Mouse (Mus musculus) adrenal gland, postnatal 25 days (tissue): ENCODE measurements around the gene Reep3. TPM values are rescaled to one million over a fixed set of nuclear protein-coding genes. Genes with fewer than 3 reads are reported as not detected.
"Not testable (repeated sequence)": the region's sequence is repeated elsewhere in the genome, so short reads cannot be mapped to it uniquely, and the experiment has no call there.

ENCODE experiments used
- DNase-seq: peaks from one replicate; pipeline ENCODE4 v3.0.0; 2021; ENCODE audit warnings: mixed read lengths
- long read RNA-seq: library from polyadenylated mRNA; stranded (forward); transcript quantifications from one replicate; pipeline ENCODE4 v2.0.0, GENCODE M21; 2021
- total RNA-seq: library from RNA; stranded (reverse); gene quantifications from 2 replicates; pipeline ENCODE4 v1.2.3, GENCODE M21; 2021

Gene Reep3
- 41.5 and 41.6 TPM in 2 replicates for total RNA-seq
- long read RNA-seq, full-length matches to known transcripts: 32 of 40 reads
- long read RNA-seq, partial matches to known transcripts: 4 of 40 reads
- long read RNA-seq, other reads (novel, unspliced or antisense): 4 of 40 reads

DNA sequence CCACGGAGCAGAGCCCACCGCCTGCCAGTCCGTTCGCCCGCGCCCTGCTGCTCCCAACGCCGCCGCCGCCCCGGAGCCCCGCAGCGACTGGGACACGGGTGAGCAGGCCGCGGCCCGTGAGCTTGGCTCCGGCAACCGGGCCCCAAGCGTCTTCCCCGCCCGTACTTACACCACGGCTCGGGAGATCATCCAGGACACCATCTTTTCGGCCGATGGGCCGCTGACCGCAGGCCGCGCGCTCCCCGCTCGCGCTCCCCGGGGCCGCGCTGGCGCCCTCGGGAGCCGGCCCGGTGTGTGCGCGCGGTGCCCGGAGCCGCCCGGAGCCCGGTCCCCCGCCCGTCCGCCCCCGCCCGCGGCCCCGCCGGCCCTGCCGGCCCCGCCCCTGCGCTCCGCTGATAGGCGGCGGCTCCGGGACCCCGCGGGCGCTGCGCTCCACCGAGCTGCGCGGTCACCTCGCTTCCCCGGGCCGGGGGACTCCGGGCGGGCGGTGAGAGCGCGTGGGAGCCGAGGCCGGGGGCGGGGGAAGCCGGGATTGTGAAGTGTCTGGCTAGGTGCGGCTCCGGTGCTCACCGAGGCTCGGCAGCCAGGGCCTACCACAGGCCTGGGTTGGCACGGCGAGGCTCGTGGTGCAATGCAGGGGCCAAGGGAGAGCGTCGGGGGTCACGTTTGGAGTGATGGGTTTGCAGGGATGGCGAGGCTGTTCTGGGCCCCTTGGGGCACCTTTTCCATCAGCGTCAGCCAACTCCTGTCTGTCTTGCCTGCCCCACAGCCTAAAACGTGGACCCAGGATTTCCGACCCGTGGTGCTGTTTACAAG, at the start of gene Reep3:
Gene Reep3 (minus strand): TSS at position 325 of the 816 bp plus-strand sequence.
- DNase-seq: peak; percentile 82

DNA sequence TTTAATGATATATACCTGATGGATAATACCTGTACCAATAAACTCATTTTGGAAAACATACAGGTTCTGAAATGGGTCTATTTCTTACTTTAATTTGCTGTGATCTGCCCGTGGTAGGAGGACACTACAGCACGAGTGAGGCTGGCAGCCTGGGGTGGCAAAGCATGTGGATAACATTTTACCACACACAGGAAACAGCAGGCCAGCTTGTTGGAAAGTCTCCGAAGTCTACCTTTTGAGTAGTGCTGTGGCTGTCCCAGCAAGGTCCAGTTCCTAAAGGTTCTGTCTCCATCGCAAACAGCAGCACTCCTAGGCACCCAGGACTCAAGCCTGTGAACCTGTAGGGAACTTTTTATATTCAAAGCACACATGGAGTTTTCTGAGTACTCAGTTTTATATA, 48.9 kb upstream of the Reep3 start:
- DNase-seq: no peak

DNA sequence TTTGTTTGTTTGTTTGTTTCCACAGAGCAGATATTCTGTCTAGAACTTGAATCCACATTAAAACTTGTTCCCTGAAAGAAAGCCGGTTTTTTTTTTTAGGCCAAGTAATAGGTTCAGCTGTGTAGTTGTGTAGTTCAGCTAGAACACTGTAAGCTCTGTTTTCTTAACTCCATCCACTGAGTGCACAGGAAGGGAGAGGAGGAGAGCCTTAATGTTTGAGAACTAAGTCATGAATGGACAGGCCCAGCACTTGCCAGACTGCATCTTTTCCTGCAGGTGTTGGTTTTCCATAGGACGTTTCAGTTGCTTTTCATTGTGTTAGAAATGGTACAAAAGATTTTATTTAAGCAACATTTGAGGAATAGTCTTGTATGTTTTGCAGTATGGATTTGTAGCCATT, 47.5 kb upstream of the Reep3 start:
- DNase-seq: no peak

- no peak for DNase-seq
These were observed 46.9 kb upstream of the Reep3 start for GRCm38 (mm10) chr10:67143661-67144060.

DNA sequence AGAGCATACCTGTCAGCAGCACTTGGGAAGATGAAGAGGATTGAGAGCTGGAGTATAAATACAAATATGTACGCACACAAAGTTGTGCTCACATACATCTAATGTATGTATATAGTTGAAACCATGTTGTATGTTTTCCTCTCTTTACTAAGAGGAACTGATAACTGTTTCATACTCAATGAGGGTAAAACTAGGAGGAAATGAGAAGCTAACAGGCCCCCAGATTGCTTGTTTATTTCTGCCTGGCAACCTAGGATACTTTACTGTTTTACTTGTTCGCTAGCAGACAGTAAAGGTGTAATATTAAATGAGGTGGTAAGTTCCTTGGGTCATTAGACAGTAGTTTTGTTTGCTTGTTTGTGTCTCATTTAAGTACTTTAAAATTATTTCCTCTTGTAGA, 40.7 kb upstream of the Reep3 start:
- DNase-seq: no peak

- DNase-seq: no peak
These were observed 37.6 kb upstream of the Reep3 start for GRCm38 (mm10) chr10:67134322-67134721.

- DNase-seq: peak; percentile 28
These were observed 35.0 kb upstream of the Reep3 start for GRCm38 (mm10) chr10:67131709-67132108.

GRCm38 (mm10) chr10:67129531-67129930, 32.8 kb upstream of the Reep3 start:
- peak; percentile 18 for DNase-seq

- DNase-seq: peak; percentile 55
These were observed 30.4 kb upstream of the Reep3 start for GRCm38 (mm10) chr10:67126859-67127758.

- DNase-seq: peak; percentile 34
These were observed 29.5 kb upstream of the Reep3 start for GRCm38 (mm10) chr10:67126061-67126858.

DNA sequence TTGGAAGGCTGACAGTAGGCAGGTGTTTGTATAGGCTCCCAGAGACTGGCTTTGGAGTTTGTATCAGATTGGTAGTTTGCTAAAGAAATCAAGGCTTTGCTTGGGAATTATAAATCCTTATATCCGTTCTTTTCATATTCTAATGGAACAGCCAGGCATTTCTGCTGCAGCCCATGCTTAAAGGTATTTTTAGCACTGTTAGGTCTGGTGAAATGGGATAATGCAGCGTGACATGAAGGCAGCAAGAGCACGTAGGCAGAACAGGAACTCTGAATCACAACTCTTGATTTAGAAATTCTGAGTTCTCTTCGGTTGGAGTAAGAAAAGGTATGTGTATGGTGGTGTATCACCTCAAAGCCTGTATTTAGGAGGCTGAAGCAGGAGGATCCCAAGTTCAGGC, 27.4 kb upstream of the Reep3 start:
- DNase-seq: no peak

- DNase-seq: no peak
These were observed 27.0 kb upstream of the Reep3 start for GRCm38 (mm10) chr10:67123756-67124155.

- no peak for DNase-seq
These were observed 23.9 kb upstream of the Reep3 start for GRCm38 (mm10) chr10:67120640-67121039.

- DNase-seq: no peak
These were observed 23.4 kb upstream of the Reep3 start for GRCm38 (mm10) chr10:67120180-67120579.

GRCm38 (mm10) chr10:67119291-67119690, 22.5 kb upstream of the Reep3 start:
- DNase-seq: no peak

- DNase-seq: peak; percentile 67
These were observed 19.5 kb upstream of the Reep3 start for GRCm38 (mm10) chr10:67116251-67116650.

- no peak for DNase-seq
These were observed 18.9 kb upstream of the Reep3 start for GRCm38 (mm10) chr10:67115666-67116091.

- no peak for DNase-seq
These were observed 18.4 kb upstream of the Reep3 start for GRCm38 (mm10) chr10:67115115-67115514.

DNA sequence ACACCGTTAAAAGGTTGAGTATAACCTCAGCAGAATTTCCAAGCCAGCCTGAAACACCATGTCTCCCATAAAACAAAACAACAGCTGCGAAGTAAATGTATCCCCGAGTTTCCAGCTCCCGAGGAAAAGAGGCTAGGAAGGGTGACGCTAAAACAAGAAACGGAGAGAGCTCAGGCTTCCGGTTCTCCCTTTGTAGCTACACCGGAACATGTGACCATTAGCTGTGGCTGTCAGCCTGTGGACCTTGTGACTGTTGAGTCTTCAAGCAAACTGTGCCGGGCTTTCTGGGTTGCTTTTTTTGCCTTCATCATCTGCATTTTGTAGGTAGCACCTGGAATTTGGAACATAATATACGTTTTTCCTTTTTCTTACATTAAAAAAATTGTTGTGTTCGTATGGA, 17.1 kb upstream of the Reep3 start:
- DNase-seq: no peak

- not testable (repeated sequence) for DNase-seq
These were observed 16.2 kb upstream of the Reep3 start for GRCm38 (mm10) chr10:67112967-67113366.

DNA sequence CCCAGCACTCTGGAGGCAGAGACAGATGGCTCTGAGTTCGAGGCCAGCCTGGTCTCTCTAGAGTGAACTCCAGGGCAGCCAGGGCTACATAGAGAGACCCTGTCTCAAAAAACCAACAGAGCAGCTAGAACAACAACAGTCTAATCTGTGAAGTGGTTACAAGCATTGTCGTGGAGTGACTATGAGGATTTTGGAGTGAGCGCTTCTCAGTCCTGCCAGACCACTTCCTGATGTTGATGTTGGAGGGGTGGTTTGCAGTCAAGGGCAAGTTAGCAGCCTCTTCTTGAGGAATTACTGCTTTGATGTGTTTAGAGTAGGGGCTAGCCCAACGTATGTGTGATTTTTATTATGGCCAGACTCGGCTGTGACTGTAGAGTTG, 15.0 kb upstream of the Reep3 start:
- no peak for DNase-seq
